Mouse (Mus musculus): ENCODE data around the gene Gm21953. TPM values are rescaled to one million over a fixed set of nuclear protein-coding genes. Genes with fewer than 3 reads are reported as not detected.
"Not testable (repeated sequence)": the region's sequence is repeated elsewhere in the genome, so short reads cannot be mapped to it uniquely, and the experiment has no call there.

Gm21953 gene
- polyA plus RNA-seq (2016; fragmentation: Nextera tagmentation; extraction: Ambion mirVana), result not detected in 2 replicates

DNA sequence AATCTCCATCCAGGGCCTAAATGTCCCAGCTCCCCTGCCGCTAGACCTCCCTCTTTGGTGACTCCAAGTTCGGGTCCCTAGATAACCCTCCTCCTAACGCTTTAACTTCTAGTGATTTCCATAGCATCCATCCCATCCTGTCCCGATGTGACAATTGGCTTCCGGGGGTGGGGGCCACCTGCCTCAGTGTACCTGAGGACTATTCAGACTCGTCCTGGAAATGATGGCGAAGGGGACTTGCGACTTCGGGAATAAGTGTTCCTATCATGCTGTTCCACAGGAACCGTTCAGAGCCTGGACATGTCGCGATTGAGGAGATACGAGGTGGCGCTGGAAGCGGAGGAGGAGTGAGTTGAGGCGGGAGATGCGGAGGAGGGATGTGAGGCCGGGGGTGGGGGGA, at the start of gene Gm21953:
Gene Gm21953 (plus strand): TSS at position 301 of the 400 bp plus-strand sequence.
- H3K27me3 ChIP-seq (ENCODE audit: low read depth, poor library complexity, severe bottlenecking); DNase-seq (ENCODE audit: low spot score); H3K36me3 ChIP-seq; H3K4me3 ChIP-seq; H3K9me3 ChIP-seq (replicated peaks); H3K27ac ChIP-seq; H3K4me1 ChIP-seq: not testable (repeated sequence)
- WGBS, result no CpG with 5 or more reads among the region's 18 CpGs

DNA sequence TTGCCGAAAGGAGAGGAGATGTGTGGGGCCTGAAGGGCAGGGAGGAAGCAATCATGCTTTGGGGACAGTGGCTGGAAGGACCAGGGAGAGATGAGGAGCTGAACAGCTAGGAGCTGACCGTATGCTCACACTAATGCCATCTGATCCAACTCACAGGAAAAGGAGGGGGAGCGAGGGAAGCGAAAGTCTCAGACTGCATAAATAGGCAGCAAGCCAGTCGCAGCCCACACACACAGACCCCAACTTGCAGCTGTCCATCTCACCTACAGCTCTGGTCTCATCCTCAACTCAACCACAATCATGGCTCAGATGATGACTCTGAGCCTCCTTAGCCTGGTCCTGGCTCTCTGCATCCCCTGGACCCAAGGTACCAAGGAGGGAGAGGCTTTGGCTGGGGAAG, 38.6 kb upstream of the Gm21953 start, which contains the start of gene Ccl21b:
Gene Ccl21b (plus strand): TSS at position 301 of the 400 bp plus-strand sequence.
- DNase-seq (ENCODE audit: low spot score); H3K4me3 ChIP-seq; H3K27ac ChIP-seq; H3K27me3 ChIP-seq (ENCODE audit: low read depth, poor library complexity, severe bottlenecking); H3K4me1 ChIP-seq; H3K9me3 ChIP-seq (replicated peaks); H3K36me3 ChIP-seq: not testable (repeated sequence)
- WGBS, result no CpG with 5 or more reads among the region's 5 CpGs

DNA sequence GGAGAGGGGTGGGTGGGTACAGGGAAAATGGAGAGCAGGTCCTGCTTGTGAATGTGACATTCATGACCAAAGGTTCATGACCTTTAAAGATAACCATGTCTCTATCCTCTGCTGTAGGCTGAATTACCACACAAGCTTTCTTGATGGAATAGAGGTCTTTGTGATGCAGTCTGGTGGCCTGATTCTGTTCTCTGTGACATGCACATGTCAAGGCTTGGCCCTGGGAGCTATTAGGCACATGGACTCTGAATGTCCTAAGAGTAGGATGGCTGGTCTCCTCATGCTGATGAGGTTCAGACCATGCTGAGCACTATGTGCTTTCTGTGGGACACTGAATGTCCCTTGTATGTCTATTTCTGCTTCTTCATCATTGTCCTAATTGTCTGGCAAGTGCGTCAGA, 24.0 kb downstream of the Gm21953 start, which contains the start of gene Fam205a3:
Gene Fam205a3 (plus strand): TSS at position 301 of the 400 bp plus-strand sequence.
- DNase-seq (ENCODE audit: low spot score); H3K9me3 ChIP-seq (replicated peaks): not testable (repeated sequence)

More for the DNA sequence above, 24.0 kb downstream of the Gm21953 start, which contains the start of gene Fam205a3:
- not testable (repeated sequence) for H3K27me3 ChIP-seq (ENCODE audit: low read depth, poor library complexity, severe bottlenecking); H3K27ac ChIP-seq; H3K4me1 ChIP-seq; H3K4me3 ChIP-seq; H3K36me3 ChIP-seq
- WGBS, result no CpG with 5 or more reads among the region's 1 CpGs

Other genes starting within 250 kb of the Gm21953 start
- gene Gm3893, start 203.1 kb upstream of the Gm21953 start, polyA plus RNA-seq (2016; fragmentation: Nextera tagmentation; extraction: Ambion mirVana), result not detected in 2 replicates
- gene Gm13304, start 179.4 kb upstream of the Gm21953 start, polyA plus RNA-seq (2016; fragmentation: Nextera tagmentation; extraction: Ambion mirVana), result 1.2 TPM in 1 of 2 replicates, not detected in the other
- not detected in 2 replicates for gene Gm13306, start 140.8 kb upstream of the Gm21953 start, polyA plus RNA-seq (2016; fragmentation: Nextera tagmentation; extraction: Ambion mirVana)
- not detected in 2 replicates for gene Gm13305, start 125.7 kb upstream of the Gm21953 start, polyA plus RNA-seq (2016; fragmentation: Nextera tagmentation; extraction: Ambion mirVana)
- not detected in 2 replicates for gene Gm10600, start 53.6 kb upstream of the Gm21953 start, polyA plus RNA-seq (2016; fragmentation: Nextera tagmentation; extraction: Ambion mirVana)
- not detected in 2 replicates for gene Ccl21b, start 38.5 kb upstream of the Gm21953 start, polyA plus RNA-seq (2016; fragmentation: Nextera tagmentation; extraction: Ambion mirVana)
- not detected in 2 replicates for gene Fam205a3, start 24.1 kb downstream of the Gm21953 start, polyA plus RNA-seq (2016; fragmentation: Nextera tagmentation; extraction: Ambion mirVana)
- gene Gm21586, start 145.1 kb downstream of the Gm21953 start, polyA plus RNA-seq (2016; fragmentation: Nextera tagmentation; extraction: Ambion mirVana), result not detected in 2 replicates
- gene Gm2163, start 172.5 kb downstream of the Gm21953 start, polyA plus RNA-seq (2016; fragmentation: Nextera tagmentation; extraction: Ambion mirVana), result 0.10 TPM in 1 of 2 replicates, not detected in the other
- gene Fam205a2, start 233.9 kb downstream of the Gm21953 start, polyA plus RNA-seq (2016; fragmentation: Nextera tagmentation; extraction: Ambion mirVana), result not detected in 2 replicates

Data from limb, embryonic 10.5 days (tissue).